Mouse (Mus musculus) testis, adult 2 months (tissue): ENCODE measurements at regions not wholly inside any gene's neighbourhood (a gene's known extent, or its start where the extent isn't known, plus 50 kb on each side); places are given as distances from the start of the nearest gene placed in this dataset.

Experiments used
- CTCF ChIP-seq: fragments of 200-500 bp; IDR thresholded peaks from 2 replicates; pipeline ENCODE4 v1.5.1; 2012; ENCODE audit warnings: low read depth, mild to moderate bottlenecking, inconsistent platforms, low read length, moderate library complexity; ENCODE audit not compliant: control insufficient read depth, insufficient read depth, insufficient replicate concordance
- POLR2A ChIP-seq: fragments of 200-500 bp; IDR thresholded peaks from 2 replicates; pipeline ENCODE4 v1.6.1; 2012; ENCODE audit warnings: low read depth, mild to moderate bottlenecking, inconsistent platforms, low read length, moderate library complexity; ENCODE audit not compliant: control insufficient read depth

DNA sequence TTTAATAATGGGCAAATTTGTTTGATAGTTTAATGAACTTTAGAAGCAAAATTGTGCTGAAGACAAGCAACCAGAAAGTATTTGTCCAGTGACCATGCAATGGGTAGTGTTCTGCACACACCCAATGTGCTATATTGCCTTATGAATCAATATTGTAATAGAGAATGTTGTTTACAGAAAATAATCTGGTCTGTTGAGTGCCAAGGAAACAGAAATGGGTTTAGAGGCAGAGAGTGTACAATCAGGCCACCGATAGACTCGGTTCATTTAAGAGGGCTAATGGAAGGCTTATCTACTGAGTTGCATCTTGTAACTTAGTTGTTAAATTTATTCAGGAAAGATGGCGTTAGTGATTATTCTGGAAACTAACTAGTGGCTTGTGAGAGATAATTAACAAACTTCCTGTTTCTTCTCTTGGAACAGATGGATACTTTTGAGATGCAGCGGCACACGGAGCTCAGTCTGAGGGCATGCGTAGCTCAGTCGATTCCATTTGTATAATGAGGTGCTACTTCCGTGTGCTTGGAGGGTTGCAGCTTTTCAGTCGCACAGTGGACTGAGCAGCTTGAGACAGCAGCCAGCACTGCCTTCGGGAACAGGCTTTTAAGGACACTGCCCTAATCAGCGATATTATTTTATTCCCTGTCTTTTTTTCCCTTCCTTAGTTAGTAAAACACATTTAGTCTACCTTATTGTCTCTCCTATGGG, 171.6 kb upstream of the Pkn2 start:
- TF ChIP-seq CTCF (no peak), POLR2A (no peak)
